Mouse (Mus musculus) C2C12 (cell line): ENCODE results near the gene Vmn1r38. TPM values are rescaled to one million over a fixed set of nuclear protein-coding genes. Genes with fewer than 3 reads are reported as not detected.
"Not testable (repeated sequence)": the region's sequence is repeated elsewhere in the genome, so short reads cannot be mapped to it uniquely, and the experiment has no call there.

Experiments used
- H3K27me3 ChIP-seq: one replicate; pipeline ENCODE4 v1.6.1; 2011; ENCODE audit not compliant: control insufficient read depth, insufficient read depth, insufficient read length
- H3K36me3 ChIP-seq: one replicate; pipeline ENCODE4 v1.6.1; 2011; ENCODE audit not compliant: control insufficient read depth, insufficient read depth
- H3K4me3 ChIP-seq: one replicate; pipeline ENCODE4 v1.5.1; 2011; ENCODE audit warnings: mild to moderate bottlenecking, control low read depth; ENCODE audit not compliant: poor library complexity, insufficient read depth, severe bottlenecking
- H3K79me2 ChIP-seq: one replicate; pipeline ENCODE4 v1.6.1; 2011; ENCODE audit not compliant: control insufficient read depth, insufficient read depth
- H3K79me3 ChIP-seq: one replicate; pipeline ENCODE4 v1.6.1; 2011; ENCODE audit warnings: low read depth, control low read depth
- H3ac ChIP-seq: one replicate; pipeline ENCODE3; 2011; ENCODE audit warnings: low read depth; ENCODE audit not compliant: control insufficient read depth, insufficient read length
- CEBPB ChIP-seq: IDR thresholded peaks from one replicate; pipeline ENCODE4 v1.6.1; 2011; ENCODE audit warnings: low read depth, mild to moderate bottlenecking, control low read depth, moderate library complexity
- CTCF ChIP-seq: IDR thresholded peaks from one replicate; pipeline ENCODE4 v1.5.1; 2011; ENCODE audit not compliant: control insufficient read depth, insufficient read depth, insufficient read length
- FOSL1 ChIP-seq: IDR thresholded peaks from one replicate; pipeline ENCODE4 v1.8.0; 2011; ENCODE audit warnings: mild to moderate bottlenecking, low read length; ENCODE audit not compliant: poor library complexity, insufficient read depth, severe bottlenecking
- MAX ChIP-seq: IDR thresholded peaks from one replicate; pipeline ENCODE4 v1.6.1; 2011; ENCODE audit warnings: mild to moderate bottlenecking, control low read depth
- MYOD1 ChIP-seq: IDR thresholded peaks from one replicate; pipeline ENCODE4 v1.6.1; 2011; ENCODE audit warnings: low read depth; ENCODE audit not compliant: control insufficient read depth, insufficient read length
- MYOG ChIP-seq: IDR thresholded peaks from one replicate; pipeline ENCODE4 v1.6.1; 2011; ENCODE audit not compliant: control insufficient read depth, insufficient read length; ENCODE audit errors: extremely low read depth
- USF1 ChIP-seq: IDR thresholded peaks from one replicate; pipeline ENCODE4 v1.6.1; 2011; ENCODE audit warnings: low read depth, mild to moderate bottlenecking, control low read depth, moderate library complexity
- long read RNA-seq, 2 experiments: library from polyadenylated mRNA; unstranded; transcript quantifications; one replicate each; pipeline ENCODE4 v2.0.0; 2019 to 2020
- polyA plus RNA-seq: library from polyadenylated mRNA; unstranded; fragments of >200 nt; fragmentation: generic; extraction: Trizol; gene quantifications from one replicate; pipeline ENCODE4 v1.2.1, GENCODE M21; 2012; ENCODE audit warnings: missing spikeins

Vmn1r38 gene
- not detected for polyA plus RNA-seq
- long read RNA-seq, experiment 1, result 0 reads
- long read RNA-seq, experiment 2, result 0 reads

GRCm38 (mm10) chr6:66782527-66782926 lies at the start of gene Vmn1r38:
Gene Vmn1r38, minus strand, starts transcription at chr6:66782627.
- H3K79me2 ChIP-seq, H3ac ChIP-seq, H3K4me3 ChIP-seq, H3K79me3 ChIP-seq, H3K36me3 ChIP-seq, H3K27me3 ChIP-seq: not testable (repeated sequence)

- Histone ChIP-seq H3K79me2 (no peaks in the 10 kb centered on the region), H3K27me3 (no peaks in the 10 kb centered on the region), H3K36me3 (no peaks in the 10 kb centered on the region), H3K79me3 (no peaks in the 10 kb centered on the region), H3K4me3 (no peak within 1 kb of the TSS), H3ac (no peak within 1 kb of the TSS)
- TF ChIP-seq MYOG, result no peak
- TF ChIP-seq MYOD1, result no peak
- no peak for TF ChIP-seq MAX
- TF ChIP-seq CTCF, result no peak
- TF ChIP-seq CEBPB, result no peak
- no peak for TF ChIP-seq USF1
- no peak for TF ChIP-seq FOSL1
Observed at GRCm38 (mm10) chr6:66810509-66810908, 28.1 kb upstream of the Vmn1r38 start, which contains the start of gene Vmn1r39. Gene Vmn1r39, minus strand, starts transcription at chr6:66810609.

DNA sequence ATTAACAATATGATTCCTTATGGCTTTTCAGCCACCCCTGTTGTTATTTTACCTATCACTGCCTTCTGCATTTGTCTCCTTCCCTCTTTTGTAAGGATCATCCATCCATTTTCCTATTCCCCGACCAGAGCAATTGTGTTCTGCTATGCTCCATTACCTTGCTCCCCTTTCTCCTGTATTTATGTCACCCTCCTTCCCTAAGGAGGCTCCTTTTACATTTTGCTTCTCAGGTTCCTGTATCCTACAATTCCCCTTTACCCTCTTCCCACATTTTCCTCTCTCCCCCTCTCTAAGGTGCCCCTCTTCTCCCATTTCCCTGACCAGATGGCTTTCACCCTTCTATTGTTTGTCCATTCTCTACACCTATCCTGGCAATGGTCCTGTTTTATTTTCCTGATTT lies 23.9 kb upstream of the Vmn1r38 start:
- Histone ChIP-seq H3K27me3 (no peaks in the 10 kb centered on the region), H3K79me2 (no peaks in the 10 kb centered on the region), H3K79me3 (no peaks in the 10 kb centered on the region), H3K36me3 (no peaks in the 10 kb centered on the region), H3K4me3 (no peak overlapping the region), H3ac (no peak overlapping the region)
- TF ChIP-seq CTCF (no peak), MAX (no peak), USF1 (no peak), MYOG (no peak), CEBPB (no peak), MYOD1 (no peak), FOSL1 (no peak)

GRCm38 (mm10) chr6:66805713-66806112 lies 23.3 kb upstream of the Vmn1r38 start:
- no peak overlapping the region for H3ac ChIP-seq
- H3K27me3 ChIP-seq, result no peaks in the 10 kb centered on the region
- H3K36me3 ChIP-seq, result no peaks in the 10 kb centered on the region
- H3K79me2 ChIP-seq, result no peaks in the 10 kb centered on the region
- H3K4me3 ChIP-seq, result no peak overlapping the region
- TF ChIP-seq CTCF (no peak), FOSL1 (no peak), MYOG (no peak), USF1 (no peak), MYOD1 (no peak), MAX (no peak), CEBPB (no peak)
- H3K79me3 ChIP-seq, result no peaks in the 10 kb centered on the region

DNA sequence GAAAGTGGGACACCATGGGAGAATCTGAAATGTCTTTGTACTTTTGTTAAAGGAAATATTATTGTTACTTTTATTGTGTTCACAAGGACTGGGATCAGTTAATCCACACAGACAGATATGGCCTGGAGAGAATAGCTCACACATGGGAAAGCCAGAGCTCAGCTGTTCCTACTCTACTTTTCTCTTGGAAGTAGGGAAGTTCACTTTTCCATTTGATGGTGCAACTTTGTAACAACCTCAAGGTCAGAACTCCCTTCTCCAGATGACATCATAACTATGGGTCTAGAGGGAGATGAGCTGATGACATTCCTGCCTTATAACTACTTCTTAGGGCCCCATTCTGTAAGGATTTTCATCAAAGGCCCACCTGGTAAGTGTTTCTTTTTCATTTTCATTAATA lies 53.3 kb downstream of the Vmn1r38 start, which contains the start of gene Vmn1r37:
TSS of gene Vmn1r37 (plus strand) at position 301 of the 400 bp plus-strand sequence.
- H3K36me3 ChIP-seq, H3K79me2 ChIP-seq, H3K79me3 ChIP-seq, H3K4me3 ChIP-seq, H3K27me3 ChIP-seq, H3ac ChIP-seq: not testable (repeated sequence)

Other genes with a start within 250 kb of the Vmn1r38 start
- gene Mad2l1, start 247.2 kb downstream of the Vmn1r38 start, polyA plus RNA-seq, result 49.0 TPM
- 0.01 TPM for gene Vmn1r32, start 222.5 kb downstream of the Vmn1r38 start, polyA plus RNA-seq
- not detected for gene Vmn1r33, start 164.3 kb downstream of the Vmn1r38 start, polyA plus RNA-seq
- gene Vmn1r34, start 138.7 kb downstream of the Vmn1r38 start, polyA plus RNA-seq, result not detected
- not detected for gene Vmn1r35, start 96.7 kb downstream of the Vmn1r38 start, polyA plus RNA-seq
- gene Vmn1r36, start 63.5 kb downstream of the Vmn1r38 start, polyA plus RNA-seq, result not detected
- gene Vmn1r37, start 53.2 kb downstream of the Vmn1r38 start, polyA plus RNA-seq, result not detected
- not detected for gene Vmn1r39, start 28.0 kb upstream of the Vmn1r38 start, polyA plus RNA-seq
- 24.9 TPM for gene Gng12, start 113.8 kb upstream of the Vmn1r38 start, polyA plus RNA-seq